Mouse (Mus musculus): Measurements from ENCODE around the gene Kank2.
"Not testable (repeated sequence)": the region's sequence is repeated elsewhere in the genome, so short reads cannot be mapped to it uniquely, and the experiment has no call there.

DNA sequence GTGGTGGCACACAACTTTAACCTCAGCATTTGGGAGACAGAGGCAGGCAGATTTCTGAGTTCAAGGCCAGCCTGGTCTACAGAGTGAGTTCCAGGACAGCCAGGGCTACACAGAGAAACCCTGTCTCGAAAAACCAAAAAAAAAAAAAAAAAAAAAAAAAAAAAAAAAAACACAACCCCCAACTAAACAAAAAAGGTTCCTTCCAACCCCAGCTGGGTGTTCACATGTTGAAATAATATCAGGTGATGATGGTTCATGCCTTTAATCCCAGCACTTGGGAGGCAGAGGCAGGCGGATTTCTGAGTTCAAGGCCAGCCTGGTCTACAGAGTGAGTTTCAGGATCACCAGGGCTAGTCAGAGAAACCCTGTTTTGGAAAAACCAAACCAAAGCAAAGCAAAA, 12.2 kb downstream of the Kank2 start:
- not testable (repeated sequence) for TF ChIP-seq CTCF (IDR thresholded peaks at IDR 0.05; ENCODE audit: extremely low read depth, insufficient read depth, insufficient read length, insufficient replicate concordance); POLR2A (IDR thresholded peaks at IDR 0.05; ENCODE audit: low read depth, low read length)
